Mouse (Mus musculus) kidney, adult 2 months (tissue): ENCODE data around the gene Abcb11. TPM values are rescaled to one million over a fixed set of nuclear protein-coding genes. Genes with fewer than 3 reads are reported as not detected.

Source experiments
- DNase-seq: peaks from one replicate; pipeline ENCODE4 v3.0.0; 2021
- H3K27ac ChIP-seq: fragments of 200-500 bp; 2 replicates; pipeline ENCODE4 v1.5.1; 2012; ENCODE audit warnings: low read depth, low read length, control low read depth, inconsistent platforms; ENCODE audit not compliant: insufficient read depth
- H3K27me3 ChIP-seq: fragments of 200-500 bp; replicated peaks from 2 replicates; pipeline ENCODE4 v1.6.1; 2012; ENCODE audit warnings: mild to moderate bottlenecking, moderate library complexity, low read length, inconsistent platforms; ENCODE audit not compliant: control insufficient read depth, insufficient read depth
- H3K36me3 ChIP-seq: fragments of 200-500 bp; 2 replicates; pipeline ENCODE4 v1.6.1; 2012; ENCODE audit warnings: mild to moderate bottlenecking, moderate library complexity, low read length, inconsistent platforms; ENCODE audit not compliant: control insufficient read depth, insufficient read depth
- H3K4me1 ChIP-seq: fragments of 200-500 bp; 2 replicates; pipeline ENCODE4 v1.6.1; 2011; ENCODE audit warnings: low read length; ENCODE audit not compliant: control insufficient read depth, insufficient read depth
- H3K4me3 ChIP-seq: fragments of 200-500 bp; 2 replicates; pipeline ENCODE4 v1.5.1; 2011; ENCODE audit warnings: mild to moderate bottlenecking, low read depth, low read length, control low read depth; ENCODE audit not compliant: insufficient read depth
- CTCF ChIP-seq: fragments of 200-500 bp; conservative IDR thresholded peaks from 2 replicates; pipeline ENCODE4 v1.5.1; 2011; ENCODE audit warnings: low read depth, mild to moderate bottlenecking, control low read depth, low read length, moderate library complexity, mixed read lengths; ENCODE audit not compliant: insufficient read depth, insufficient read length
- POLR2A ChIP-seq: fragments of 200-500 bp; IDR thresholded peaks from one replicate; pipeline ENCODE4 v1.6.1; 2011; ENCODE audit warnings: low read depth, low read length, control low read depth
- WGBS: fragments of 180-500 bp; shearing (Covaris S2); methylation state at CpG from one replicate; pipeline ENCODE4 v1.1.7; 2018; 5-methylcytosine and 5-hydroxymethylcytosine counted together
- polyA plus RNA-seq: library from polyadenylated mRNA; depleted of rRNA; stranded (reverse); fragments of >200 nt; gene quantifications from 2 replicates; pipeline ENCODE4 v1.2.3, GENCODE M21; 2012; rRNA removed

Gene Abcb11
- polyA plus RNA-seq, result not detected in 2 replicates

- no peak within 1 kb of the TSS for H3K4me3 ChIP-seq
- TF ChIP-seq POLR2A (no peak), CTCF (no peak; the same call in 1 of the 2 replicates)
Observed at GRCm38 (mm10) chr2:69342496-69343221, at the start of gene Abcb11. Abcb11 (minus strand) TSS chr2:69342616.

GRCm38 (mm10) chr2:69386118-69386871 lies 43.9 kb upstream of the Abcb11 start:
- TF ChIP-seq CTCF, result no peak
- no peak for TF ChIP-seq POLR2A
- Histone ChIP-seq H3K4me1 (peaks cover 8% of the 10 kb centered on the region; the same call in 1 of the 2 replicates), H3K27me3 (no peaks in the 10 kb centered on the region), H3K4me3 (no peak overlapping the region), H3K36me3 (no peaks in the 10 kb centered on the region), H3K27ac (no peak overlapping the region)
- WGBS, result 45% methylated on average over 3 of the region's 3 CpGs
- peak; percentile 74 for DNase-seq

More at GRCm38 (mm10) chr2:69342496-69343221, at the start of gene Abcb11:
- no peak within 1 kb of the TSS for H3K27ac ChIP-seq
- no peak for DNase-seq
- no peaks in the 10 kb centered on the region for H3K4me1 ChIP-seq
- no peaks in the 10 kb centered on the region; the same call in 1 of the 2 replicates for H3K27me3 ChIP-seq
- WGBS, result 90% methylated on average over 9 of the region's 9 CpGs
- H3K36me3 ChIP-seq, result no peaks in the 10 kb centered on the region

GRCm38 (mm10) chr2:69382838-69383237 lies 40.4 kb upstream of the Abcb11 start:
- Histone ChIP-seq H3K27ac (no peak overlapping the region), H3K36me3 (no peaks in the 10 kb centered on the region), H3K4me1 (peaks cover 8% of the 10 kb centered on the region; the same call in 1 of the 2 replicates), H3K27me3 (no peaks in the 10 kb centered on the region), H3K4me3 (no peak overlapping the region)
- 91% methylated on average over 5 of the region's 5 CpGs for WGBS
- TF ChIP-seq POLR2A, result no peak
- TF ChIP-seq CTCF, result no peak
- DNase-seq, result no peak

GRCm38 (mm10) chr2:69381740-69382139 lies 39.3 kb upstream of the Abcb11 start:
- Histone ChIP-seq H3K4me1 (peaks cover 8% of the 10 kb centered on the region; the same call in 1 of the 2 replicates), H3K27ac (no peak overlapping the region), H3K36me3 (no peaks in the 10 kb centered on the region), H3K4me3 (no peak overlapping the region), H3K27me3 (no peaks in the 10 kb centered on the region)
- TF ChIP-seq CTCF (peak; percentile 44), POLR2A (no peak)
- DNase-seq, result no peak
- 38% methylated on average over 8 of the region's 8 CpGs for WGBS

GRCm38 (mm10) chr2:69380281-69380680 lies 37.9 kb upstream of the Abcb11 start, which contains the start of gene Dhrs9:
Dhrs9 (plus strand) TSS chr2:69380445.
- TF ChIP-seq CTCF (no peak), POLR2A (no peak)
- Histone ChIP-seq H3K27me3 (no peaks in the 10 kb centered on the region), H3K4me1 (no peaks in the 10 kb centered on the region), H3K27ac (no peak within 1 kb of the TSS), H3K4me3 (no peak within 1 kb of the TSS), H3K36me3 (no peaks in the 10 kb centered on the region)
- 65% methylated on average over 13 of the region's 13 CpGs for WGBS
- no peak for DNase-seq

GRCm38 (mm10) chr2:69379801-69380200 lies 37.4 kb upstream of the Abcb11 start:
- Histone ChIP-seq H3K27me3 (no peaks in the 10 kb centered on the region), H3K4me1 (no peaks in the 10 kb centered on the region), H3K36me3 (no peaks in the 10 kb centered on the region), H3K27ac (no peak overlapping the region), H3K4me3 (no peak overlapping the region)
- TF ChIP-seq CTCF, result no peak
- TF ChIP-seq POLR2A, result no peak
- no peak for DNase-seq
- whole genome bisulfite sequencing, result 52% methylated on average over 1 of the region's 1 CpGs

- Histone ChIP-seq H3K4me1 (no peaks in the 10 kb centered on the region), H3K27ac (no peak overlapping the region), H3K27me3 (no peaks in the 10 kb centered on the region), H3K36me3 (no peaks in the 10 kb centered on the region), H3K4me3 (no peak overlapping the region)
- TF ChIP-seq CTCF, result no peak
- no peak for TF ChIP-seq POLR2A
- no peak for DNase-seq
- 81% methylated on average over 2 of the region's 2 CpGs for WGBS
Observed at GRCm38 (mm10) chr2:69376780-69377179, 34.4 kb upstream of the Abcb11 start.
